Mouse (Mus musculus) 3134 (cell line): ENCODE results near the gene Drap1.

Experiments used
- DNase-seq: peaks from one replicate; pipeline ENCODE4 v3.0.0-alpha.2; 2011; ENCODE audit warnings: low spot score; ENCODE audit not compliant: insufficient read length; ENCODE audit errors: extremely low read depth

Drap1 gene

GRCm38 (mm10) chr19:5449673-5450072 is 24.9 kb upstream of the Drap1 start:
- DNase-seq = no peak

DNA sequence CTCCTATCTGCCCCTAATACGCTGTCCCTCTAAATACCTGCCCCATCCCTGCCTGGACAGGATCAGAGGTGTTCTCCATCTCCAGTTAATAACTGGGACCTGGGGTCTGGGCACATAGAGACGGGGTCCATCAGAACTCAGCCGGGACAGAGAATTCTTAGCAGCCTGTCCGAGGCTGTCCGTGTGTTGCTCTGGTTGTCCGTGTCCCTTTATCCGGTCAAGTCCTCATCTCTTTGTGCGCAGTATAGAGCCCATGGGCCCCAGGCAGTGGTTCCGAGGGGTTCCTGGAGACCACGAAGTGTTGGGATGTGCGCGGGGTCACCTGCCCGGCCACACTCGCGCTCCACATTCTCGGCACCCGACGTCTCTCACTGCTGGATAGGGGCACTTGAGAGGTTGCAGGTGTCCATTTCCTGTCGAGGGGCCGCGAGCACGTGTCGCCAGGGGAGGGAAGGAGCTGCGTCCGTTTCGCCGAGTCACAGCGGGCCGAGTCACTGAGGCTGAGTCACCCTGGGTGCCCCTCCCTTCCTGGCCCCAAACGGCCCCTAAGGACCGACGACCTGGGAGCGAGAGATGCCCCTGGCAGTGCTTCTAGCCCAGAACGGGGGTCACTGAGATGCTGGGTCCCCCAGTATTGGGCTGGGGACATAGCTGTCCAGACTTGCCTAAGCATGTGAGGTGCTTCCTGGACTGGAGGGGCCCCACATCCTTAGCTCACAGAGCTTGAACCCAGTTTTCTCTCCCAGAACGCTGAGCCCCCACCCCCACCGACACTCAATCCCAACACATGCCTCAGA is 23.8 kb upstream of the Drap1 start:
- peak; percentile 90 for DNase-seq

- DNase-seq = peak; percentile 90
Observed at GRCm38 (mm10) chr19:5447515-5448353, 23.0 kb upstream of the Drap1 start, which contains the start of gene Fosl1. Fosl1 (plus strand) TSS chr19:5447547.

DNA sequence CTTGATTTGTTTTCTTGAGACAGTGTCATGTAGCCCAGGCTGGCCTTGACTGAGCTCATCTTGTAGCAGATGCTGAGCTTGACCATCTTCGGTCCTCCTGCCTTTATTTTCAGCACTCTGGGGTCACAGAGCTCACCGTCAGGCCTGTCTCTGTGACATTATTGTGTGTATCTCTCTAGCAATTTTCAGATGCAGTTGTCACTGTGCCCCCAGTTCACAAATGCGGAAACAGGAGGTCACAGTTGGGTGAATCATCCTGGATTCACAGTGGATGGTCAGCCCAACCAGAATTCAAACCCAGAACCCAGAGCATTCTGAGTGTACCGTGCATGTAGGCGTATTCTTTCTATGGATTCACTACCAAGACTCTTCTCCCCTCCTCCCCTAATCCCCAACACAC is 21.0 kb upstream of the Drap1 start:
- no peak for DNase-seq

GRCm38 (mm10) chr19:5444954-5445353 is 20.2 kb upstream of the Drap1 start:
- peak; percentile 92 for DNase-seq

DNA sequence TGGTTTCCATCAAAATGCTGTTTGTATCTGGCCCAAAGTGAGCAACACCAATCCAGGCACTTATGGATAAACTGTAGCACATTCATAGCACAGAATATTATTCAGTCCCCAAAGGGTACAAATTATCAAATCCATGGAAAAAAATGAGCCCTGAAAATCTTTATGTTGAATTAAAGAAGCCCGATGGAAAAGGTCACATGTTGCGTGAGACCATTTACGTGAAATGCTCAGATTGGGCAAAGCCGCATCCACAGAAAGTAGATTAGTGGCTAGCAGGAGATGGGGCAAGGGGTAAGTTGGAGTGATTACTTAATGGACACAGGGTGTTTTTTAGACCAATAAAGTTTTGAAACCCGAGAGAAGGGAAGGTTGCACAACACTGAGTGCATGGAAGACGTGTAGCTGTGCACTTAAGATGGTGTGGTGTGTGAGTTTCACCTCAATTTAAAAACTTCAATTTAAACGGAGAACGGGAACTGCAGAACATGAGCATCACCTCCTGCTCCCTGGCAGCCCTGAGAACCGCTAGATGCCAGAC is 19.7 kb upstream of the Drap1 start:
- no peak for DNase-seq

- no peak for DNase-seq
Observed at GRCm38 (mm10) chr19:5433951-5434350, 9.2 kb upstream of the Drap1 start.

DNA sequence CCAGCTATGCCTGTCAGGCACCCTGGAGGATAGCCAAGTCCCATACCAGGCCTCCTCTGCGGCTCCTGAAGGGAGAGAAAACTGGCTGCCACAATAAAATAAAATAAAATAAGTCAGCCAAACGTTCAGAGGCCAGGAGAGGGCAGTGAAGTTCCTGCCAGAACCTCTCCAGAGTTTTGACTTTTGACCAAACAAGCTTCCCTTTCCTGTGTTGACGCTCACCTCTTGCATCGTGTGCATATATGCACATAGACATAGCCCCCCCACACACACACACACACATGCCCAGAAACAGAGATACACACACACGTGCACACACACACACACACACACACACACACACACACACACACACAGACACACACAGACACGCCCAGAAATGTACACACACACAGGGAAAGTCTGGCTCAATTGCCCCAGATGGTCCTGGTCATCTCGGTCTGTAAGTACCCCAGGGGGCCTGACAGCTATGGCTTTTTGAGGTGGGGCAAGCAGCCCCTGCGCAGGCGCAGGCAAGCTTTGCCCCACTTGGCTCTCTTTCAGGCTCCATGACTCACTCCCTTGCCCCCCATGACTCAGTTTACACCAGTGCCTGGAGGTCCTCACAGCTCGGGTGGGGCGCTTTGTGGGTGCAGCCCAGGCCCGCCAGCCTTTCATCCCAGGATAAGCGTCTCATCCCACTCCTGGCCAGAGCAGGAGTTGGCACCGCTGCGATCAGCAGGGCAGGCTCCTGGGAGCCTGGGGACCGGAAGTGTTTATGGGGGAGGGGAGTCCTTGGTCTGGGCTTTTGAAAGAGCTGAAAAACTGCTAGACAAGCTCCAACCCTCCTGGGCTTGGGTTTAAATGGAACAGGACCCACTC is 8.4 kb upstream of the Drap1 start:
- peak; percentile 85 for DNase-seq

GRCm38 (mm10) chr19:5431911-5432464 is 7.2 kb upstream of the Drap1 start:
- DNase-seq = peak; percentile 58

- no peak for DNase-seq
Observed at GRCm38 (mm10) chr19:5430408-5430807, 5.6 kb upstream of the Drap1 start.

GRCm38 (mm10) chr19:5429806-5430205 is 5.0 kb upstream of the Drap1 start:
- DNase-seq = peak; percentile 93

GRCm38 (mm10) chr19:5429219-5429618 is 4.4 kb upstream of the Drap1 start:
- no peak for DNase-seq

DNA sequence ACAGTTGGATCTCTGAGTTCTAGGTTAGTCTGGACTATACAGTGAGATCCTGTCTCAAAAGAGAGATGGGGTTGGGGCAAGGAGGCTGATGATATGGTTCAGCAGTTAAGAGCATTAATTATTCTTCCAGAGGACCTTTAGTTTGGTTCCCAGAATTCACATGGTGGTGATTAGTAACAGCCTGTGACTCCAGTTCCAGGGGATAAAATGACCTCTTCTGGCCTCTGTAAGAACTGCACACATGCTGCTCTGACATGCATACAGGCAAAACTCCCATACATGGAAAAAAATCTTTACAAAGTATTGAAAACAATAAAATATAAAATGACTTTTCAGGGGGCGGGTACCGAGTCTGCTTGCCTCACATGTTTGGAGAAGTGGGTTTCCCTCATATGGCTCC is 3.3 kb upstream of the Drap1 start:
- DNase-seq = no peak

DNA sequence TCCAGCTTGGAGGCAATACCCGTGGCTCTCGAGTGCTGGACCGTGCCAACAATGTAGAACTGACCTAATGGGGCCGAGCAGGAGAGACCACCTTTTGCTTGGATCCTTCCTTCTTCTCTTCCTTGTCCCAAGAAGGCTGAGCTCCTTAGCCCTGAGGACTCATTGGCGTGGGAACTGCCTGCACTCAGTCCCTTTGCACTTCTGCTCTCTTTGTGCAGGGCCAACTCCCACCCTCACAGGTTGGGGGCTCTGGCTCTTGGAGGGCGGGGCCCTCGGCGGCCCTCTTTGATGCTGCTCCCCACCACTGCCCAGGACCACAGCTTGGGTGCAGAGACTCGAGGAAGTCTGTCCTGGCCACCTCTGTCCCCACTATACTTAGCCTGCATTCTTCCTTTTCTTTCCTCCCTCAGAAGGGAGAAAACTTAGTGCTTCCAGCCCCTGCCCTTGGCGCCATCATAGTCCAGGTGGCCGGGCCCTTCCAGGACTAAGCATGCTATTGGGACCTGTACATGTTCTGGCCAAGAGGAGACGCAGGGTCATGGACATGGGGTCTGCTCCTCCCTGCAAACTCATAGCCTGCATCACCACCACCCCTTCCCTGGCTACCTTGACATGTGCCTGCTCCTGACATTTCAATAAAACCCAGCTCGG is 2.0 kb upstream of the Drap1 start:
- DNase-seq = no peak

- DNase-seq = no peak
Observed at GRCm38 (mm10) chr19:5425906-5426565, 1.3 kb upstream of the Drap1 start.

- DNase-seq = peak; percentile 75
Observed at GRCm38 (mm10) chr19:5424092-5424781, 542 bp downstream of the Drap1 start.

- no peak for DNase-seq
Observed at GRCm38 (mm10) chr19:5423561-5423960, 1.2 kb downstream of the Drap1 start.

GRCm38 (mm10) chr19:5422895-5423443 is 1.8 kb downstream of the Drap1 start:
- DNase-seq = no peak
